8 mouse cellular contexts compared by ENCODE assay signal in the genomic region with DNA sequence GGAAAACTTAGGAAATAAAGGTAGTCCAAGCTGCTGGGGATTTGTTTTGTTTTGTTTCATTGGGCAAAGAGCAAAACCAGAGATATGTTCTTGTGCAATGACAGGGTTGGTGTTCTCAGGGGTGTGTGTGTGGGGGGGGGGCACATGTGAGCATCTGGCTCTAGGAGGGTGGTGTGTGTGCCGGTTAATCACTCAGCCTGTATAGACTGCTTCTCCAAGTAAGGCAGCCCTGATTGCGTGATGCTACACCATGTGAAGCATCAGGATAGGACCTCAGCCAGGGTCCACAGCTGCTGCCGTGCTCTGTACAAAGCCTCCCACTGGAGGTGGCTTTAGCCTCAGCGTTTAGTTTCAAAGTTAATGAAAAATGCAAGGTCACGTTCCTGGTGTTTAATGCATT. TPM values are rescaled to one million over a fixed set of nuclear protein-coding genes. Genes with fewer than 3 reads are reported as not detected.
A peak's percentile ranks its signal among the peaks of the same experiment; 100 is the strongest.
DNase-seq lines count a peak whose midpoint lies in the region; ATAC-seq and TF ChIP-seq lines count a peak whose summit lies in the region.
"Had no signal": no experiment of that assay in that cellular context is flagged by ENCODE, and none has a peak within 500 bp of the region (broad histone marks: within the 10 kb centered on the region; RNA-seq: fewer than 3 reads in every experiment).

No protein-coding gene starts in this region.

- ATAC-seq in embryonic facial prominence, embryonic 13.5 days (ENCODE audit: insufficient number of reproducible peaks, insufficient read depth, low FRiP score, low TSS enrichment, low read depth): no peak
- peak; percentile 37; the same call in 1 of the 2 replicates for ATAC-seq in neural tube, embryonic 15.5 days (ENCODE audit: low FRiP score)

- no peak overlapping the region for H3K4me3 ChIP-seq in layer of hippocampus, adult 2 months
- no peak overlapping the region for H3K4me3 ChIP-seq in embryonic facial prominence, embryonic 13.5 days
- no peak overlapping the region for H3K4me3 ChIP-seq in neural tube, embryonic 15.5 days (replicated peaks)

- peak overlapping the region; percentile 55; the same call in 1 of the 2 replicates for H3K27ac ChIP-seq in layer of hippocampus, adult 2 months
- peak overlapping the region; percentile 13; the same call in 1 of the 2 replicates for H3K27ac ChIP-seq in embryonic facial prominence, embryonic 13.5 days
- no peak overlapping the region for H3K27ac ChIP-seq in neural tube, embryonic 15.5 days (replicated peaks)

- H3K27me3 ChIP-seq in embryonic facial prominence, embryonic 13.5 days: no peaks in the 10 kb centered on the region
- H3K27me3 ChIP-seq in neural tube, embryonic 15.5 days (replicated peaks): no peaks in the 10 kb centered on the region

- H3K4me2 ChIP-seq in embryonic facial prominence, embryonic 13.5 days: no peak overlapping the region; the same call in 1 of the 2 replicates
- no peak overlapping the region for H3K4me2 ChIP-seq in neural tube, embryonic 15.5 days
- H3K4me2 ChIP-seq: lung, embryonic 14.5 days had no signal

- 60% methylated on average over 5 of the region's 5 CpGs for WGBS in embryonic facial prominence, embryonic 13.5 days
- 77% methylated on average over 5 of the region's 5 CpGs for WGBS in neural tube, embryonic 15.5 days

- TF ChIP-seq CTCF in layer of hippocampus, adult 2 months (conservative IDR thresholded peaks at IDR 0.05): no peak

- no peaks in the 10 kb centered on the region for H3K36me3 ChIP-seq in embryonic facial prominence, embryonic 13.5 days
- H3K36me3 ChIP-seq in neural tube, embryonic 15.5 days: no peaks in the 10 kb centered on the region

- H3K9me3 ChIP-seq in embryonic facial prominence, embryonic 13.5 days: no peaks in the 10 kb centered on the region
- H3K9me3 ChIP-seq in neural tube, embryonic 15.5 days (replicated peaks): no peaks in the 10 kb centered on the region

- no peak for DNase-seq in layer of hippocampus, adult 2 months (ENCODE audit: low spot score in 2 of 2)
- no peak for DNase-seq in layer of hippocampus, adult 9-11 months
- DNase-seq in gastrocnemius, postnatal 10 days: peak; percentile 29
- DNase-seq in T-cell, adult 2 months (ENCODE audit: low spot score): no peak
- no peak for DNase-seq in cerebellum, adult 8-10 months
- DNase-seq: lung, embryonic 14.5 days had no signal

- no peak overlapping the region for H3K9ac ChIP-seq in embryonic facial prominence, embryonic 13.5 days
- H3K9ac ChIP-seq in neural tube, embryonic 15.5 days (replicated peaks): no peak overlapping the region
- H3K9ac ChIP-seq: lung, embryonic 14.5 days had no signal

- H3K4me1 ChIP-seq in embryonic facial prominence, embryonic 13.5 days: peaks cover 11% of the 10 kb centered on the region; the same call in 1 of the 2 replicates
- H3K4me1 ChIP-seq in neural tube, embryonic 15.5 days: no peaks in the 10 kb centered on the region; the same call in 1 of the 2 replicates

RNA-seq across cellular contexts. Expression of a gene that starts 10.8 kb away (rescaled TPM):
- total RNA-seq in layer of hippocampus, adult 2 months (2021): 1 to 10 TPM; 2.1 TPM
- 1.6 and 2.8 TPM in 2 replicates for polyA plus RNA-seq in embryonic facial prominence, embryonic 13.5 days (2015; fragmentation: Nextera tagmentation; extraction: Ambion mirVana)
- total RNA-seq in gastrocnemius, postnatal 10 days (2021): 1 to 10 TPM; 2.6 to 3.3 TPM
- polyA plus RNA-seq in neural tube, embryonic 15.5 days (2015; fragmentation: Nextera tagmentation; extraction: Ambion mirVana): 16.0 and 16.9 TPM in 2 replicates

RNA-seq across cellular contexts. Expression of a gene that starts 43.9 kb away (rescaled TPM):
- 1 to 10 TPM; 2.3 TPM for total RNA-seq in layer of hippocampus, adult 2 months (2021)
- polyA plus RNA-seq in embryonic facial prominence, embryonic 13.5 days (2015; fragmentation: Nextera tagmentation; extraction: Ambion mirVana): 0.96 and 2.0 TPM in 2 replicates
- 1 to 10 TPM; 5.8 to 7.0 TPM for total RNA-seq in gastrocnemius, postnatal 10 days (2021)
- 2.2 and 4.8 TPM in 2 replicates for polyA plus RNA-seq in neural tube, embryonic 15.5 days (2015; fragmentation: Nextera tagmentation; extraction: Ambion mirVana)
